Mouse (Mus musculus): ENCODE results near the gene Epor. TPM values are rescaled to one million over a fixed set of nuclear protein-coding genes. Genes with fewer than 3 reads are reported as not detected.

Epor gene
- polyA plus RNA-seq, 1 experiment from 2014 or later, result 8.5 TPM

DNA sequence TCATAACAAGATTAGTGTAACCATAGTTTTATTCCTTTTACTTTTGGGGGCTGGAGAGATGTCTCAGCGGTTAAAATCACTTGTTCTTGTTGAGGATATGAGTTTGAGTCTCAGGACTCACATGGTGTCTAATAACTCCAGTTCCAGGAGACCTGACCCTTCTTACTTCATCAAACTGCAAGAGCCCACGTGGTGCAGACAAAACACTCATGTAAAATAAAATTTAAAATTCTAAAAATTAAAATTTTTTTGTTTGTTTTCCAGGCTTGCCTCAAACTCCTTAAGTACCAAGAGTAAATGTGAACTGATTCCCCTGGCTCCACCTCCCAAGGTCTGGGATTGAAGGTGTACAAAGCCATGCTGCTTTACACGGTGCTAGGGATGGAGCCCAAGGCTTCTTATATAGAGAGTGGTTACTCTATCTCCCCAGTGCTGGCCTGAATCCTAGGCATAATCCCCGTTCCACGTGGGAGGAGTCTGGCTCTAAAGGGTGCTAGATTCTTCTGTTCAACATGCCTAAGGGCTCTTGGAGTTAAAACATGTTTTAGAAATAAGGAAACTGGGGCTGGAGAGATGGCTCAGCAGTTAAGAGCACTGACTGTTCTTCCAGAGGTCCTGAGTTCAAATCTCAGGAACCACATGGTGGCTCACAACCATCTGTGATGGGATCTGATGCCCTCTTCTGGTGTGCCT, 44.5 kb downstream of the Epor start:
- Histone ChIP-seq H3K27ac (no peak overlapping the region), H3K9me3 (no peaks in the 10 kb centered on the region), H3K4me1 (peaks cover 12% of the 10 kb centered on the region; the same call in 1 of the 2 replicates), H3K36me3 (peaks cover 6% of the 10 kb centered on the region; the same call in 1 of the 2 replicates), H3K27me3 (peaks cover 25% of the 10 kb centered on the region), H3K4me3 (peak overlapping the region; percentile 54), H3K9ac (no peak overlapping the region), H3K4me2 (peak overlapping the region; percentile 86)
- ATAC-seq (ENCODE audit: insufficient number of reproducible peaks, insufficient read depth, low FRiP score, low TSS enrichment, low read depth), result no peak
- 18% methylated on average over 5 of the region's 5 CpGs for WGBS

DNA sequence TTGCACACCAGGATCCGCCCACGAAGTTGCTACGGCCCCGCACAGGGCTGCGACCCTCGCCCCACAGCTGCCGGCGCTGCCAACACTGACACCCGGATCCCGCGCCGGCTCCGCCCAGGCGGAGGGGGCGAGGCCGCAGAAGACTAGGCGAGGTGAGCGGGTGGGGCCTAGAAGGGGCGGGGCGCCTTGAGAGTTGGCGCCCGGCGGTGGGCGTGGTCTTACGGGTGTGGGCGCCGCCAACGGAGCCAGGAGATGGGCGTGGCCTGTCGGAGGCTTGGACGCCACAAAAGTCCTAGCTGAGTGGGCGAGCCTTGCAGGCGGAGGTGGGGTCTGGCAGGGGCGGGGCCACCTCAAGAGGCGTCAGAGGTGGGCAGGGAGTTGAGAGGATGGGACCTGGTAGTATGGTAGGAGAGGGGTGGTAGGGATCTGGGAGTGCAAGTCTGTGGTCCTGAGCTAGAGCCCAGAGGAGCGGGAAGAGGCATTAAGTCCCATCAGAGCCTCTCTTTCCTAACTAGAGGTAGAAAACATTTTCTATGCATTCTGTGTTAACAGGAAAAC, 45.2 kb downstream of the Epor start, which contains the start of gene Rab3d:
TSS of gene Rab3d (minus strand) at position 158 of the 558 bp plus-strand sequence.
- H3K27ac ChIP-seq, result no peak within 1 kb of the TSS; the same call in 1 of the 2 replicates
- peaks cover 25% of the 10 kb centered on the region for H3K27me3 ChIP-seq
- peak within 1 kb of the TSS; percentile 54 for H3K4me3 ChIP-seq
- ATAC-seq (ENCODE audit: insufficient number of reproducible peaks, insufficient read depth, low FRiP score, low TSS enrichment, low read depth), result peak; percentile 94
- WGBS, result under 1% methylated on average over 36 of the region's 36 CpGs
- peak within 1 kb of the TSS; percentile 86 for H3K4me2 ChIP-seq
- H3K9me3 ChIP-seq, result no peaks in the 10 kb centered on the region
- peaks cover 6% of the 10 kb centered on the region; the same call in 1 of the 2 replicates for H3K36me3 ChIP-seq
- H3K9ac ChIP-seq, result peak within 1 kb of the TSS; percentile 72
- 0 out of 2 replicates have a peak, but pooled peaks cover 11% of the 10 kb centered on the region for H3K4me1 ChIP-seq

DNA sequence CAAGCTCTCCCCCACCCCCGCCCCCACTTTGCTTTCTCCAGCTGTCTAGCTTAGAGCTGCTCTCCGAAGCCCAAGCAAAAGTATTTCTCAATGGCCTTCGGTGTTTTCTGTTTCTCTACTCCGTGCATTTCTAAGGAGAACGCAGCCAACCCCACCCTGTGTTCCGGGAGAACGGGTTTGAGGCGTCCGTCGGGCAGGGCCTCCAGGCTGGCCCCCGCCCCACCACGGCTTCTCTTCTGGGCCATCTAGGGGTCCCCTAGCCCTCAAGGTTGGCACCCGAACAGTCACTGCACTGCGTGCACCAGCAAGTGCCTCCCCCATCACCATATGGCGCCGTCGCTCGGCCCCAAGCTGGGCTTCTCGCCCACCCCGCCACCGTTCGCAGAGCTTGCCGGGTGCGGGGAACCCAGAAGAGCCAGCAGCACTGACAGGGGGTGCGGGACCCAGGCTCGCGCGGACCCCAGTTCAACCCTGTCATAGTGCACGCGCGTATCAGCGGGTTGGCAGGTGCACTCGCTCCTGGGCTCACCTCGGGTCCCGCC, 45.7 kb downstream of the Epor start:
- H3K9ac ChIP-seq, result peak overlapping the region; percentile 72
- peak overlapping the region; percentile 86 for H3K4me2 ChIP-seq
- peaks cover 6% of the 10 kb centered on the region; the same call in 1 of the 2 replicates for H3K36me3 ChIP-seq
- H3K4me3 ChIP-seq, result peak overlapping the region; percentile 54
- no peaks in the 10 kb centered on the region for H3K9me3 ChIP-seq
- peak; percentile 63 for ATAC-seq (ENCODE audit: insufficient number of reproducible peaks, insufficient read depth, low FRiP score, low TSS enrichment, low read depth)
- 0 out of 2 replicates have a peak, but pooled peaks cover 11% of the 10 kb centered on the region for H3K4me1 ChIP-seq
- WGBS, result 2% methylated on average over 34 of the region's 35 CpGs
- peaks cover 25% of the 10 kb centered on the region for H3K27me3 ChIP-seq
- no peak overlapping the region; the same call in 1 of the 2 replicates for H3K27ac ChIP-seq

DNA sequence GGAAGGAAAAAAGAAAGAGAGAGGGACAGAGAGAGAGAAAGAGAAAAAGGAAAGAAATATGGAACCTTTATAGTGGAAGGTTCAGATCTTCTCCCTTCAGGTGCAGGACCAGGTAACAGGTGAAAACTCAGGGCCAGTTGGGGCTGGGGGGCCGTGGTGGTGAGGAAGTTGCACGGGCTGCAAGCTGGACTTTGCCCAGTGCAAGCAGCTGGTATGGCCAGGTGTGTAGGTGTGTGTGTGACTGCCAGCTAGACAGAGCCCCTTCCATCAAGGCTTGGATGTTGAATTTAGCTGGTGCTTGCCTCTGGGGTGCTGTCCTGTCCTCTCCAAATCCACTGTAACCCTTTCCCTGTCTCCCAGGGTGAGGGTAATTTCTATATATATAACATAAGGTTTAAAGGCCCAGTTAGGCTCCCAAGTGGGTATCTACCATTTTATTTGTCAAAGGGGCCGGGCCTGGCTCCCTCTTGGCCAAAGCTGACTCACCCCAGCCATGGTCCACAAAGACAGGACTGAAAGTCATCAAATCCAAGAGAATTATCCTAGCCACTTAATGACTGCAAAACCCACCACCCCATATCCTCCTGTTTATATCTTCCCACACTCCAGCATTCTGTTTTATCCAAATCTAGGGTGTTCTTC, 46.3 kb downstream of the Epor start:
- Histone ChIP-seq H3K27ac (no peak overlapping the region), H3K4me3 (peak overlapping the region; percentile 54), H3K9ac (peak overlapping the region; percentile 72; the same call in 1 of the 2 replicates), H3K9me3 (no peaks in the 10 kb centered on the region), H3K27me3 (peaks cover 25% of the 10 kb centered on the region), H3K36me3 (peaks cover 6% of the 10 kb centered on the region; the same call in 1 of the 2 replicates), H3K4me1 (0 out of 2 replicates have a peak, but pooled peaks cover 11% of the 10 kb centered on the region), H3K4me2 (peak overlapping the region; percentile 86)
- 71% methylated on average over 3 of the region's 3 CpGs for WGBS
- ATAC-seq (ENCODE audit: insufficient number of reproducible peaks, insufficient read depth, low FRiP score, low TSS enrichment, low read depth), result no peak

DNA sequence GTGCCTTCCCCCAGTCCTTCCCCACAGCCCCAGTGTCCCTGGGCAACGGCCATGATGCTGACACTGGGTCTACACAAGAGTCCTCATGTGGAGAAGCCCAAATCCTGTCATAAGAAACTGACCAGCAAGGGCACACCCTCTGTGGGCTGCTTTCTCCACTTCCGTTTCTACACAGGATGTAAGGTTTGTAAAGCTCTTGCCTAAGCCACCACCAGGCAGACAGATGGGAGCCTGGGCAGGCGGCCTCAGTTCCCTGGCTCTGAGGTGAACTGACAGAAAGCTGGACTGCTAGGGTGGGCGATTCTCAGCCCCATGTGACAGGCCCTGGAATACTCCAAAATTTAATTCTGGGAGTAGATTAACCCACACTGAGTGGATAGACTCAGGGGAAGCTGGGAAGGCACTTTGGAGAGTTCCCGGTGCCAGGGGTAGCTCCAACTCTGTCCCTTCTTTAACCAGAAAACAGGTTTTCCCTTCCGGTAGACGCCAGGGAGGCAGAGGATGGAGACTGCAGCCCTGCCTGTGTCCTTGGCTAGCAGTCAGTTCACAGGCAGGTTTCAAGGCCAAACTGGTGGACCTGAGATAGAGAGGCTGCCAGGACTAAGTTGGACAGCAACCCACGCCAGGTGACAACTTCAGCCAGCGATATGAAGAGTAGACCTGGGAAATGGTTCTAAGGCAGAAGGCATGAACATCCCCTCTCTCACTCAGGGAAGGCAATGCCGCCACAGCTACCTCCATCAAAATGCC, 53.7 kb downstream of the Epor start:
- H3K4me2 ChIP-seq, result no peak overlapping the region
- WGBS, result 74% methylated on average over 10 of the region's 10 CpGs
- H3K27ac ChIP-seq, result no peak overlapping the region
- H3K36me3 ChIP-seq, result no peaks in the 10 kb centered on the region
- H3K9ac ChIP-seq, result no peak overlapping the region
- H3K27me3 ChIP-seq, result 0 out of 2 replicates have a peak, but pooled peaks cover 12% of the 10 kb centered on the region
- H3K9me3 ChIP-seq, result no peaks in the 10 kb centered on the region
- H3K4me3 ChIP-seq, result no peak overlapping the region
- ATAC-seq (ENCODE audit: insufficient number of reproducible peaks, insufficient read depth, low FRiP score, low TSS enrichment, low read depth), result no peak
- H3K4me1 ChIP-seq, result no peaks in the 10 kb centered on the region

Other genes starting within 250 kb of the Epor start
- 31.2 and 37.3 TPM in 2 replicates for gene Ldlr, start 240.0 kb downstream of the Epor start, polyA plus RNA-seq (2015; fragmentation: Nextera tagmentation; extraction: Ambion mirVana)
- gene Spc24, start 203.2 kb downstream of the Epor start, polyA plus RNA-seq (2015; fragmentation: Nextera tagmentation; extraction: Ambion mirVana), result 105 and 111 TPM in 2 replicates
- 20.8 and 22.6 TPM in 2 replicates for gene Kank2, start 164.8 kb downstream of the Epor start, polyA plus RNA-seq (2015; fragmentation: Nextera tagmentation; extraction: Ambion mirVana)
- gene Angptl8, start 128.0 kb downstream of the Epor start, polyA plus RNA-seq (2015; fragmentation: Nextera tagmentation; extraction: Ambion mirVana), result 0.74 and 1.1 TPM in 2 replicates
- gene Dock6, start 110.9 kb downstream of the Epor start, polyA plus RNA-seq (2015; fragmentation: Nextera tagmentation; extraction: Ambion mirVana), result 27.4 and 29.2 TPM in 2 replicates
- gene Rab3d, start 45.3 kb downstream of the Epor start, polyA plus RNA-seq (2015; fragmentation: Nextera tagmentation; extraction: Ambion mirVana), result 16.6 and 18.2 TPM in 2 replicates
- gene Ccdc159, start 36.0 kb downstream of the Epor start, polyA plus RNA-seq (2015; fragmentation: Nextera tagmentation; extraction: Ambion mirVana), result 4.1 and 4.3 TPM in 2 replicates
- gene Tmem205, start 36.0 kb downstream of the Epor start, polyA plus RNA-seq (2015; fragmentation: Nextera tagmentation; extraction: Ambion mirVana), result 44.5 and 46.7 TPM in 2 replicates
- gene Plppr2, start 26.5 kb downstream of the Epor start, polyA plus RNA-seq (2015; fragmentation: Nextera tagmentation; extraction: Ambion mirVana), result 12.7 and 14.5 TPM in 2 replicates
- gene Swsap1, start 7.8 kb downstream of the Epor start, polyA plus RNA-seq (2015; fragmentation: Nextera tagmentation; extraction: Ambion mirVana), result 5.2 and 7.3 TPM in 2 replicates
- gene Rgl3, start 25.9 kb upstream of the Epor start, polyA plus RNA-seq (2015; fragmentation: Nextera tagmentation; extraction: Ambion mirVana), result 0.59 and 0.94 TPM in 2 replicates
- gene Ccdc151, start 39.1 kb upstream of the Epor start, polyA plus RNA-seq (2015; fragmentation: Nextera tagmentation; extraction: Ambion mirVana), result 1.2 and 1.8 TPM in 2 replicates
- 120 and 125 TPM in 2 replicates for gene Prkcsh, start 39.3 kb upstream of the Epor start, polyA plus RNA-seq (2015; fragmentation: Nextera tagmentation; extraction: Ambion mirVana)
- 2.5 and 3.0 TPM in 2 replicates for gene Elavl3, start 88.5 kb upstream of the Epor start, polyA plus RNA-seq (2015; fragmentation: Nextera tagmentation; extraction: Ambion mirVana)
- not detected in 2 replicates for gene Gm49318, start 107.8 kb upstream of the Epor start, polyA plus RNA-seq (2015; fragmentation: Nextera tagmentation; extraction: Ambion mirVana)
- gene Zfp653, start 107.9 kb upstream of the Epor start, polyA plus RNA-seq (2015; fragmentation: Nextera tagmentation; extraction: Ambion mirVana), result 13.0 and 13.6 TPM in 2 replicates
- 35.5 and 40.9 TPM in 2 replicates for gene Ecsit, start 121.9 kb upstream of the Epor start, polyA plus RNA-seq (2015; fragmentation: Nextera tagmentation; extraction: Ambion mirVana)
- gene Cnn1, start 135.7 kb upstream of the Epor start, polyA plus RNA-seq (2015; fragmentation: Nextera tagmentation; extraction: Ambion mirVana), result 0.76 and 3.6 TPM in 2 replicates
- 175 and 194 TPM in 2 replicates for gene Elof1, start 153.7 kb upstream of the Epor start, polyA plus RNA-seq (2015; fragmentation: Nextera tagmentation; extraction: Ambion mirVana)
- gene Acp5, start 172.2 kb upstream of the Epor start, polyA plus RNA-seq (2015; fragmentation: Nextera tagmentation; extraction: Ambion mirVana), result 9.2 and 10.7 TPM in 2 replicates
- 71.9 and 75.9 TPM in 2 replicates for gene Pigyl, start 193.3 kb upstream of the Epor start, polyA plus RNA-seq (2015; fragmentation: Nextera tagmentation; extraction: Ambion mirVana)
- 0.14 and 0.15 TPM in 2 replicates for gene Zfp872, start 224.6 kb upstream of the Epor start, polyA plus RNA-seq (2015; fragmentation: Nextera tagmentation; extraction: Ambion mirVana)

Data from embryonic facial prominence, embryonic 13.5 days (tissue).